Mouse (Mus musculus) thymus, adult 2 months (tissue): Measurements from ENCODE around the gene Ptger4.

Experiments used
- CTCF ChIP-seq: fragments of 200-500 bp; IDR thresholded peaks from 2 replicates; pipeline ENCODE4 v1.5.1; 2012; ENCODE audit warnings: mild to moderate bottlenecking, control low read depth, low read length, moderate library complexity, borderline replicate concordance; ENCODE audit not compliant: control insufficient read depth, poor library complexity, insufficient read depth; ENCODE audit errors: extremely low read depth
- POLR2A ChIP-seq: fragments of 200-500 bp; IDR thresholded peaks from 2 replicates; pipeline ENCODE4 v1.6.1; 2012; ENCODE audit warnings: mild to moderate bottlenecking, low read length, control low read depth, moderate library complexity; ENCODE audit not compliant: control insufficient read depth, poor library complexity, insufficient read depth; ENCODE audit errors: extremely low read depth

GRCm38 (mm10) chr15:5187116-5187515 is 56.9 kb downstream of the Ptger4 start:
- TF ChIP-seq CTCF (no peak), POLR2A (no peak)
